Mouse (Mus musculus): ENCODE data around the gene Ier5. TPM values are rescaled to one million over a fixed set of nuclear protein-coding genes. Genes with fewer than 3 reads are reported as not detected.

Gene Ier5
- polyA plus RNA-seq, 1 experiment from 2014 or later: 9.3 TPM

- Histone ChIP-seq H3K4me1 (replicated peaks; ENCODE audit: control insufficient read depth, insufficient read depth, low read length) (peaks cover 12% of the 10 kb centered on the region), H3K9ac (replicated peaks; ENCODE audit: low read depth, low read length) (no peak overlapping the region), H3K4me3 (replicated peaks; ENCODE audit: low read length) (no peak overlapping the region), H3K9me3 (ENCODE audit: control insufficient read depth, low read length) (no peaks in the 10 kb centered on the region), H3K27me3 (replicated peaks; ENCODE audit: control insufficient read depth, insufficient read depth, low read length) (no peaks in the 10 kb centered on the region), H3K27ac (ENCODE audit: low read length) (no peak overlapping the region), H3K4me2 (ENCODE audit: low read length) (no peak overlapping the region), H3K36me3 (ENCODE audit: control insufficient read depth, insufficient read depth) (no peaks in the 10 kb centered on the region)
- no peak for ATAC-seq
- WGBS: 93% methylated on average over 7 of the region's 7 CpGs
Observed at GRCm38 (mm10) chr1:155062057-155062456, 37.4 kb downstream of the Ier5 start.

GRCm38 (mm10) chr1:155060832-155061801 lies 38.3 kb downstream of the Ier5 start:
- peaks cover 12% of the 10 kb centered on the region for H3K4me1 ChIP-seq (replicated peaks; ENCODE audit: control insufficient read depth, insufficient read depth, low read length)
- no peak overlapping the region for H3K4me2 ChIP-seq (ENCODE audit: low read length)

GRCm38 (mm10) chr1:155060261-155060660 lies 39.2 kb downstream of the Ier5 start:
- 41% methylated on average over 5 of the region's 5 CpGs for WGBS
- no peak overlapping the region for H3K4me2 ChIP-seq (ENCODE audit: low read length)
- H3K4me1 ChIP-seq (replicated peaks; ENCODE audit: control insufficient read depth, insufficient read depth, low read length): peaks cover 12% of the 10 kb centered on the region
- H3K27ac ChIP-seq (ENCODE audit: low read length): no peak overlapping the region
- H3K9ac ChIP-seq (replicated peaks; ENCODE audit: low read depth, low read length): no peak overlapping the region
- no peaks in the 10 kb centered on the region for H3K36me3 ChIP-seq (ENCODE audit: control insufficient read depth, insufficient read depth)
- H3K27me3 ChIP-seq (replicated peaks; ENCODE audit: control insufficient read depth, insufficient read depth, low read length): no peaks in the 10 kb centered on the region
- no peak overlapping the region for H3K4me3 ChIP-seq (replicated peaks; ENCODE audit: low read length)
- H3K9me3 ChIP-seq (ENCODE audit: control insufficient read depth, low read length): no peaks in the 10 kb centered on the region
- no peak for ATAC-seq

More at GRCm38 (mm10) chr1:155060832-155061801, 38.3 kb downstream of the Ier5 start:
- Histone ChIP-seq H3K27ac (ENCODE audit: low read length) (no peak overlapping the region), H3K9me3 (ENCODE audit: control insufficient read depth, low read length) (no peaks in the 10 kb centered on the region), H3K4me3 (replicated peaks; ENCODE audit: low read length) (no peak overlapping the region), H3K36me3 (ENCODE audit: control insufficient read depth, insufficient read depth) (no peaks in the 10 kb centered on the region), H3K27me3 (replicated peaks; ENCODE audit: control insufficient read depth, insufficient read depth, low read length) (no peaks in the 10 kb centered on the region), H3K9ac (replicated peaks; ENCODE audit: low read depth, low read length) (no peak overlapping the region)
- ATAC-seq: no peak
- WGBS: 79% methylated on average over 17 of the region's 17 CpGs

- no peak overlapping the region for H3K9ac ChIP-seq (replicated peaks; ENCODE audit: low read depth, low read length)
- WGBS: 40% methylated on average over 14 of the region's 14 CpGs
- H3K4me2 ChIP-seq (ENCODE audit: low read length): no peak overlapping the region
- no peak for ATAC-seq
- H3K9me3 ChIP-seq (ENCODE audit: control insufficient read depth, low read length): no peaks in the 10 kb centered on the region
- H3K4me3 ChIP-seq (replicated peaks; ENCODE audit: low read length): no peak overlapping the region
- H3K4me1 ChIP-seq (replicated peaks; ENCODE audit: control insufficient read depth, insufficient read depth, low read length): peaks cover 13% of the 10 kb centered on the region
- no peak overlapping the region for H3K27ac ChIP-seq (ENCODE audit: low read length)
- no peaks in the 10 kb centered on the region for H3K27me3 ChIP-seq (replicated peaks; ENCODE audit: control insufficient read depth, insufficient read depth, low read length)
- H3K36me3 ChIP-seq (ENCODE audit: control insufficient read depth, insufficient read depth): no peaks in the 10 kb centered on the region
Observed at GRCm38 (mm10) chr1:155059505-155059904, 39.9 kb downstream of the Ier5 start.

GRCm38 (mm10) chr1:155058099-155059012 lies 41.1 kb downstream of the Ier5 start:
- H3K4me3 ChIP-seq (replicated peaks; ENCODE audit: low read length): no peak overlapping the region
- H3K4me2 ChIP-seq (ENCODE audit: low read length): no peak overlapping the region
- no peaks in the 10 kb centered on the region for H3K27me3 ChIP-seq (replicated peaks; ENCODE audit: control insufficient read depth, insufficient read depth, low read length)
- no peaks in the 10 kb centered on the region for H3K36me3 ChIP-seq (ENCODE audit: control insufficient read depth, insufficient read depth)
- no peak overlapping the region for H3K27ac ChIP-seq (ENCODE audit: low read length)
- H3K9ac ChIP-seq (replicated peaks; ENCODE audit: low read depth, low read length): no peak overlapping the region
- peaks cover 14% of the 10 kb centered on the region for H3K4me1 ChIP-seq (replicated peaks; ENCODE audit: control insufficient read depth, insufficient read depth, low read length)
- 67% methylated on average over 6 of the region's 6 CpGs for WGBS
- H3K9me3 ChIP-seq (ENCODE audit: control insufficient read depth, low read length): no peaks in the 10 kb centered on the region
- no peak for ATAC-seq

GRCm38 (mm10) chr1:155056166-155056565 lies 43.3 kb downstream of the Ier5 start:
- Histone ChIP-seq H3K27me3 (replicated peaks; ENCODE audit: control insufficient read depth, insufficient read depth, low read length) (no peaks in the 10 kb centered on the region), H3K9ac (replicated peaks; ENCODE audit: low read depth, low read length) (no peak overlapping the region), H3K9me3 (ENCODE audit: control insufficient read depth, low read length) (no peaks in the 10 kb centered on the region), H3K4me2 (ENCODE audit: low read length) (no peak overlapping the region), H3K36me3 (ENCODE audit: control insufficient read depth, insufficient read depth) (no peaks in the 10 kb centered on the region), H3K27ac (ENCODE audit: low read length) (no peak overlapping the region), H3K4me3 (replicated peaks; ENCODE audit: low read length) (no peak overlapping the region), H3K4me1 (replicated peaks; ENCODE audit: control insufficient read depth, insufficient read depth, low read length) (peaks cover 26% of the 10 kb centered on the region)
- no peak for ATAC-seq
- 89% methylated on average over 1 of the region's 1 CpGs for WGBS

- H3K9me3 ChIP-seq (ENCODE audit: control insufficient read depth, low read length): no peaks in the 10 kb centered on the region
- H3K4me1 ChIP-seq (replicated peaks; ENCODE audit: control insufficient read depth, insufficient read depth, low read length): peaks cover 24% of the 10 kb centered on the region
- 30% methylated on average over 3 of the region's 3 CpGs for WGBS
- no peak overlapping the region for H3K4me2 ChIP-seq (ENCODE audit: low read length)
- ATAC-seq: no peak
- H3K36me3 ChIP-seq (ENCODE audit: control insufficient read depth, insufficient read depth): no peaks in the 10 kb centered on the region
- no peak overlapping the region for H3K4me3 ChIP-seq (replicated peaks; ENCODE audit: low read length)
- H3K9ac ChIP-seq (replicated peaks; ENCODE audit: low read depth, low read length): no peak overlapping the region
- no peaks in the 10 kb centered on the region for H3K27me3 ChIP-seq (replicated peaks; ENCODE audit: control insufficient read depth, insufficient read depth, low read length)
- H3K27ac ChIP-seq (ENCODE audit: low read length): no peak overlapping the region
Observed at GRCm38 (mm10) chr1:155055041-155055440, 44.4 kb downstream of the Ier5 start.

- Histone ChIP-seq H3K9ac (replicated peaks; ENCODE audit: low read depth, low read length) (no peak overlapping the region), H3K4me1 (replicated peaks; ENCODE audit: control insufficient read depth, insufficient read depth, low read length) (peaks cover 22% of the 10 kb centered on the region), H3K27ac (ENCODE audit: low read length) (no peak overlapping the region), H3K9me3 (ENCODE audit: control insufficient read depth, low read length) (no peaks in the 10 kb centered on the region), H3K36me3 (ENCODE audit: control insufficient read depth, insufficient read depth) (no peaks in the 10 kb centered on the region), H3K4me3 (replicated peaks; ENCODE audit: low read length) (no peak overlapping the region), H3K4me2 (ENCODE audit: low read length) (no peak overlapping the region), H3K27me3 (replicated peaks; ENCODE audit: control insufficient read depth, insufficient read depth, low read length) (no peaks in the 10 kb centered on the region)
- ATAC-seq: no peak
- 26% methylated on average over 6 of the region's 6 CpGs for WGBS
Observed at GRCm38 (mm10) chr1:155054366-155054965, 45.0 kb downstream of the Ier5 start.

GRCm38 (mm10) chr1:155053296-155053695 lies 46.1 kb downstream of the Ier5 start:
- Histone ChIP-seq H3K9ac (replicated peaks; ENCODE audit: low read depth, low read length) (no peak overlapping the region), H3K36me3 (ENCODE audit: control insufficient read depth, insufficient read depth) (no peaks in the 10 kb centered on the region), H3K27ac (ENCODE audit: low read length) (peak overlapping the region; percentile 74), H3K4me3 (replicated peaks; ENCODE audit: low read length) (no peak overlapping the region), H3K27me3 (replicated peaks; ENCODE audit: control insufficient read depth, insufficient read depth, low read length) (no peaks in the 10 kb centered on the region), H3K4me2 (ENCODE audit: low read length) (no peak overlapping the region), H3K4me1 (replicated peaks; ENCODE audit: control insufficient read depth, insufficient read depth, low read length) (peaks cover 24% of the 10 kb centered on the region), H3K9me3 (ENCODE audit: control insufficient read depth, low read length) (no peaks in the 10 kb centered on the region)
- no peak for ATAC-seq
- 80% methylated on average over 1 of the region's 1 CpGs for WGBS
